Mouse (Mus musculus) MEL (cell line): ENCODE measurements around the gene Proca1. TPM values are rescaled to one million over a fixed set of nuclear protein-coding genes. Genes with fewer than 3 reads are reported as not detected.

Experiments
- DNase-seq: peaks from one replicate; pipeline ENCODE4 v3.0.0; 2011; ENCODE audit warnings: low read depth, low spot score
- H3K27ac ChIP-seq: 2 replicates; pipeline ENCODE4 v1.5.1; 2012; ENCODE audit warnings: low read depth, mild to moderate bottlenecking, control low read depth, low read length, moderate library complexity; ENCODE audit not compliant: control insufficient read depth
- H3K27me3 ChIP-seq, 2 experiments: fragments of 150-350 bp in 1 of 2; sonication (generic) in 1 of 2; 2 replicates each; pipeline ENCODE4 v1.6.1; 2012; ENCODE audit warnings: low read length in 2 of 2, mild to moderate bottlenecking in 2 of 2, improper control_type of control experiment in 1 of 2, moderate library complexity in 1 of 2; ENCODE audit not compliant: insufficient read depth in 2 of 2, control insufficient read depth in 1 of 2
- H3K36me3 ChIP-seq, 2 experiments: 2 replicates each; pipeline ENCODE4 v1.6.1; 2012 to 2014; ENCODE audit warnings: low read length in 2 of 2, improper control_type of control experiment in 1 of 2, inconsistent platforms in 1 of 2, mild to moderate bottlenecking in 1 of 2; ENCODE audit not compliant: insufficient read depth in 2 of 2, control insufficient read depth in 1 of 2
- H3K4me1 ChIP-seq, 2 experiments: fragments of 150-350 bp in 1 of 2; sonication (generic) in 1 of 2; 2 replicates each; pipeline ENCODE4 v1.6.1; 2012; ENCODE audit warnings: low read length in 2 of 2, improper control_type of control experiment in 1 of 2, mild to moderate bottlenecking in 1 of 2; ENCODE audit not compliant: insufficient read depth in 2 of 2, control insufficient read depth in 1 of 2
- H3K4me3 ChIP-seq, 2 experiments: fragments of 150-350 bp in 1 of 2; sonication (generic) in 1 of 2; 2 replicates each; pipeline ENCODE4 v1.5.1; 2012; ENCODE audit warnings: low read depth in 2 of 2, low read length in 2 of 2, mild to moderate bottlenecking in 2 of 2, moderate library complexity in 2 of 2, control low read depth in 1 of 2, improper control_type of control experiment in 1 of 2; ENCODE audit not compliant: control insufficient read depth in 1 of 2, insufficient read depth in 1 of 2
- H3K79me2 ChIP-seq: 2 replicates; pipeline ENCODE4 v1.6.1; 2012; ENCODE audit warnings: mild to moderate bottlenecking, low read length, moderate library complexity; ENCODE audit not compliant: control insufficient read depth, poor library complexity, insufficient read depth
- H3K9ac ChIP-seq: 2 replicates; pipeline ENCODE4 v1.6.1; 2012; ENCODE audit warnings: low read depth, mild to moderate bottlenecking, control low read depth, low read length, moderate library complexity; ENCODE audit not compliant: control insufficient read depth, poor library complexity, severe bottlenecking
- H3K9me3 ChIP-seq: fragments of 150-350 bp; sonication (generic); replicated peaks from 2 replicates; pipeline ENCODE4 v1.6.1; 2012; ENCODE audit warnings: mild to moderate bottlenecking, low read length, improper control_type of control experiment, moderate library complexity; ENCODE audit not compliant: insufficient read depth
- BHLHE40 ChIP-seq: IDR thresholded peaks from 2 replicates; pipeline ENCODE4 v1.6.1; 2012; ENCODE audit warnings: low read depth, mild to moderate bottlenecking, inconsistent platforms, low read length, improper control_type of control experiment, borderline replicate concordance
- CHD1 ChIP-seq: IDR thresholded peaks from 2 replicates; pipeline ENCODE4 v1.6.1; 2012; ENCODE audit warnings: low read depth, mild to moderate bottlenecking, inconsistent platforms, low read length, improper control_type of control experiment
- CHD2 ChIP-seq: IDR thresholded peaks from 2 replicates; pipeline ENCODE4 v1.6.1; 2011; ENCODE audit warnings: low read length, improper control_type of control experiment
- CTCF ChIP-seq, 3 experiments: IDR thresholded peaks in 2 of 3; conservative IDR thresholded peaks in 1 of 3; 2 replicates each; pipeline ENCODE4 v1.5.1; 2011 to 2012; ENCODE audit warnings: low read length in 3 of 3, low read depth in 2 of 3, mild to moderate bottlenecking in 2 of 3, improper control_type of control experiment in 1 of 3, inconsistent platforms in 1 of 3, mixed read lengths in 1 of 3, moderate library complexity in 1 of 3; ENCODE audit not compliant: control insufficient read depth in 1 of 3, insufficient read depth in 1 of 3, poor library complexity in 1 of 3, severe bottlenecking in 1 of 3
- E2F4 ChIP-seq: IDR thresholded peaks from 2 replicates; pipeline ENCODE4 v1.6.1; 2011; ENCODE audit warnings: low read depth, low read length, improper control_type of control experiment, borderline replicate concordance
- ELF1 ChIP-seq: IDR thresholded peaks from 2 replicates; pipeline ENCODE4 v1.6.1; 2014; ENCODE audit warnings: low read depth, mild to moderate bottlenecking, inconsistent platforms, low read length, improper control_type of control experiment, moderate library complexity
- EP300 ChIP-seq, 2 experiments: IDR thresholded peaks; 2 replicates each; pipeline ENCODE4 v1.6.1; 2011; ENCODE audit warnings: improper control_type of control experiment in 2 of 2, low read length in 2 of 2, low read depth in 1 of 2, mild to moderate bottlenecking in 1 of 2
- ETS1 ChIP-seq: IDR thresholded peaks from 2 replicates; pipeline ENCODE4 v1.6.1; 2012; ENCODE audit warnings: low read depth, mild to moderate bottlenecking, inconsistent platforms, low read length, improper control_type of control experiment, moderate library complexity
- HCFC1 ChIP-seq: IDR thresholded peaks from 2 replicates; pipeline ENCODE4 v1.6.1; 2012; ENCODE audit warnings: low read depth, mild to moderate bottlenecking, inconsistent platforms, low read length, improper control_type of control experiment, moderate library complexity
- KAT2A ChIP-seq: conservative IDR thresholded peaks from 2 replicates; pipeline ENCODE4 v1.6.1; 2012; ENCODE audit warnings: low read depth, low read length, improper control_type of control experiment, inconsistent platforms
- MAFK ChIP-seq: IDR thresholded peaks from 2 replicates; pipeline ENCODE4 v1.6.1; 2011; ENCODE audit warnings: low read depth, mild to moderate bottlenecking, low read length, improper control_type of control experiment, borderline replicate concordance
- MAX ChIP-seq: IDR thresholded peaks from 2 replicates; pipeline ENCODE4 v1.6.1; 2011; ENCODE audit warnings: low read length, improper control_type of control experiment
- MAZ ChIP-seq: IDR thresholded peaks from 2 replicates; pipeline ENCODE4 v1.6.1; 2012; ENCODE audit warnings: low read depth, mild to moderate bottlenecking, inconsistent platforms, low read length, improper control_type of control experiment
- MXI1 ChIP-seq: IDR thresholded peaks from 2 replicates; pipeline ENCODE4 v1.6.1; 2011; ENCODE audit warnings: mild to moderate bottlenecking, low read depth, low read length, improper control_type of control experiment
- MYB ChIP-seq: IDR thresholded peaks from 2 replicates; pipeline ENCODE4 v1.6.1; 2011; ENCODE audit warnings: mild to moderate bottlenecking, low read depth, low read length, improper control_type of control experiment
- MYC ChIP-seq: IDR thresholded peaks from 2 replicates; pipeline ENCODE4 v1.6.1; 2011; ENCODE audit warnings: low read depth, mild to moderate bottlenecking, low read length, improper control_type of control experiment, moderate library complexity
- NELFE ChIP-seq: IDR thresholded peaks from 2 replicates; pipeline ENCODE4 v1.6.1; 2011; ENCODE audit warnings: low read depth, low read length, improper control_type of control experiment
- NRF1 ChIP-seq: IDR thresholded peaks from 2 replicates; pipeline ENCODE4 v1.6.1; 2014; ENCODE audit warnings: low read depth, mild to moderate bottlenecking, inconsistent platforms, low read length, improper control_type of control experiment, moderate library complexity; ENCODE audit not compliant: poor library complexity, insufficient read depth, severe bottlenecking
- RAD21 ChIP-seq: IDR thresholded peaks from 2 replicates; pipeline ENCODE4 v1.6.1; 2011; ENCODE audit warnings: mild to moderate bottlenecking, low read depth, low read length, improper control_type of control experiment
- RCOR1 ChIP-seq: IDR thresholded peaks from 2 replicates; pipeline ENCODE4 v1.6.1; 2012; ENCODE audit warnings: low read depth, mild to moderate bottlenecking, inconsistent platforms, low read length, improper control_type of control experiment
- SIN3A ChIP-seq: IDR thresholded peaks from 2 replicates; pipeline ENCODE4 v1.6.1; 2012; ENCODE audit warnings: low read length, improper control_type of control experiment, inconsistent platforms
- SMC3 ChIP-seq: IDR thresholded peaks from 2 replicates; pipeline ENCODE4 v1.6.1; 2011; ENCODE audit warnings: low read depth, low read length, improper control_type of control experiment
- TBP ChIP-seq: IDR thresholded peaks from 2 replicates; pipeline ENCODE4 v1.8.0; 2011; ENCODE audit warnings: low read depth, low read length, improper control_type of control experiment
- USF1 ChIP-seq: IDR thresholded peaks from 2 replicates; pipeline ENCODE4 v1.6.1; 2014; ENCODE audit warnings: low read depth, mild to moderate bottlenecking, inconsistent platforms, low read length, improper control_type of control experiment, moderate library complexity
- ZC3H11A ChIP-seq: IDR thresholded peaks from 2 replicates; pipeline ENCODE4 v1.6.1; 2012; ENCODE audit warnings: low read depth, mild to moderate bottlenecking, inconsistent platforms, low read length, improper control_type of control experiment
- ZMIZ1 ChIP-seq: IDR thresholded peaks from 2 replicates; pipeline ENCODE4 v1.6.1; 2012; ENCODE audit warnings: low read depth, mild to moderate bottlenecking, inconsistent platforms, low read length, improper control_type of control experiment, moderate library complexity
- ZNF384 ChIP-seq: IDR thresholded peaks from 2 replicates; pipeline ENCODE4 v1.6.1; 2012; ENCODE audit warnings: low read depth, mild to moderate bottlenecking, inconsistent platforms, low read length, improper control_type of control experiment
- polyA plus RNA-seq, 2 experiments: library from polyadenylated mRNA; stranded (reverse) in 1 of 2; unstranded in 1 of 2; fragments of >175 nt in 1 of 2; fragments of >200 nt in 1 of 2; gene quantifications; 2 replicates each; pipeline versions ENCODE4 v1.2.1 to v1.2.4; 2012; ENCODE audit warnings: low replicate concordance in 2 of 2, low read depth in 1 of 2; ENCODE audit not compliant: insufficient read length in 2 of 2, insufficient read depth in 1 of 2, missing spikeins in 1 of 2
- total RNA-seq: library from RNA; depleted of rRNA; stranded (reverse); fragments of 300-350 nt; gene quantifications from 2 replicates; pipeline ENCODE4 v1.2.3, GENCODE M21; 2012

Proca1 gene
- total and polyA plus RNA-seq, 3 experiments = 0.15 to 0.54 TPM; not detected in 1

DNA sequence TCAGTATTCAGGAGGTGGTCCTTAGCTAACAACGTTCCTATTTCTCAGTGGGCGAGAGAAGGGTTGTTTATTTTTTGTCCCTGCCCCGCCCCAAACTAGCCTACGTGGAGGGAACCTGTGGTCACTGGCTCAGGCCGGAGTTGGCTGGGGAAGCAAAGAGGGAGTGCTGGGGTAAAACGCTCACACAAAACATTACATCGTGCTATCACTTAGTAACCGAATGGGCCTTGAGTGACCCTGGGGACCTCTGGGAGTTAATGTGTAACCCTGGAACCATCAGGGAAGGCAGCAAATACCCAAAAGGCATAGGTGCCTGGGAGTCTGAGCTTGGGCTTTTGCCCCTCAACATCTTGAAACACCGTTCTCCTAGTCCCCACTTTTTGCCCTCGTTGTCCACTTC is 15.8 kb upstream of the Proca1 start:
- H3K36me3 ChIP-seq = peaks cover 10 to 32% of the 10 kb centered on the region in 2 experiments
- peak; percentile 82 for DNase-seq
- peaks cover 4 to 19% of the 10 kb centered on the region in 2 experiments; a peak in 2 of 4 replicates for H3K4me1 ChIP-seq
- no peak for TF ChIP-seq USF1
- 0 out of 2 replicates have a peak, but pooled peaks have one; percentile 13 for TF ChIP-seq ZNF384
- TF ChIP-seq E2F4 = no peak
- TF ChIP-seq ZMIZ1 = no peak
- TF ChIP-seq MAFK = no peak
- peak; percentile 68; the same call in 1 of the 2 replicates for TF ChIP-seq MAX
- no peak for TF ChIP-seq TBP
- TF ChIP-seq MXI1 = peak; percentile 35; the same call in 1 of the 2 replicates
- no peak for TF ChIP-seq MYB
- no peak for TF ChIP-seq ELF1
- TF ChIP-seq NELFE = no peak
- TF ChIP-seq, all 39 proteins: peak for 3
- Histone ChIP-seq H3K79me2 (peaks cover 22% of the 10 kb centered on the region), H3K4me3 (peak overlapping the region; percentile 60 to 67), H3K9me3 (no peaks in the 10 kb centered on the region), H3K27me3 (no peaks in the 10 kb centered on the region), H3K27ac (peak overlapping the region; percentile 83), H3K9ac (peak overlapping the region; percentile 92)

DNA sequence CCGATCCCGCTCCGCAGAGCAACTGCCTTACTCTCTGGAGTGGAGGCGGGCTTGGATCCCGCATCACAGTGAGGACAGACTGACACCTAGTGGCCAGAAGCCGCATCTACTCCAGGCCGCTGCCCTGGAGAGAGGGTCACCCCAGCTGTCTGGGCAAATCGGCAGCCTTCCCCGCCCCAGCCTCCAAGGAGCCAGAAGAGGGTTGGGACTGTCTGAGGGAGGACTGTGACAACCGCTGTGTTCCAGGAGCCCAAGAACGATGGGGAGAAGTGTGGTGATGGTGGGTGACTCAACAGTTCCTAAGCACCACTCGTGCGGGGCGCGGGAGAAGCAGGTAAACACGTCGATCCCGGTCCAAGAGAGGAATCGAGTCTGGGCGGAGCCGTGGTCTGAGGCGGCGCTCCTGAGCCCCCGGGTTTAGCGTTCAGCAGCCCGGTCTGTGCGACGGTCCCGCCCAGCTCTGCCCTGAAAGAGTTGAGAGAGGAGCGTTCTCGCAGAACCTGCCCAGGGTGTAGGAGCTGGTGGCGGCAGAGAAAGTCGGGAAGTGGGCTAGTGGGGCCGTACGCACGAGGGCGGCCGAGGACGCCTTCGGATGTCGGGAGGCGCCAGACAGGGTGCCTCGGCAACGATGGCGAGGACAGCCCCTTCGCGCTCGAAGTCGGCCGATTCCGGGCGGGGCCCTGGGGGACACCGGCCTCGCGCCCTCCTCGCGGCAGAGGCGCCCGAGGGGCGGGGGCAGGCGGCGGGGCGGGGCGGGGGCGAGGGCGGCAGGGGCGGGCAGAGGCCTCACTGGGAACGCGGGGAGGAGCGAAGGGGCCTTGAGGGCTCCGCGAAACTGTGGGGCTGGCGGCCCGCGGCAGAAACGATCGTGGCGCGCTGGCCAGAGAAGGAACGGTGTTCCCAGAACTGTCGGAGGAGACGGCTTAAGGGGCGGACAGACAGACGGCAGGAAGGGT is 15.0 kb upstream of the Proca1 start:
- Histone ChIP-seq H3K27me3 (no peaks in the 10 kb centered on the region), H3K36me3 (peaks cover 12 to 32% of the 10 kb centered on the region in 2 experiments), H3K4me1 (peaks cover 4 to 19% of the 10 kb centered on the region in 2 experiments; a peak in 2 of 4 replicates)
- TF ChIP-seq CTCF (IDR thresholded peaks at IDR 0.05 in 2 of 3, conservative IDR thresholded peaks at IDR 0.05 in 1 of 3; ENCODE audit: control insufficient read depth in 1 of 3, insufficient read depth in 1 of 3, low read depth in 2 of 3, low read length in 3 of 3, poor library complexity in 1 of 3, severe bottlenecking in 1 of 3) (peak; percentile 94 to 99 (median 99)), HCFC1 (no peak), MAX (0 out of 2 replicates have a peak, but pooled peaks have one; percentile 8), SIN3A (peak; percentile 89), BHLHE40 (no peak), EP300 (IDR thresholded peaks at IDR 0.05; ENCODE audit: low read depth in 1 of 2, low read length in 2 of 2) (no peak; a peak in 1 of 4 replicates), MYC (peak; percentile 26; the same call in 1 of the 2 replicates), ELF1 (peak; percentile 23), NELFE (peak; percentile 81), E2F4 (no peak), ETS1 (peak; percentile 6), SMC3 (peak; percentile 83), NRF1 (0 out of 2 replicates have a peak, but pooled peaks have one; percentile 22), ZMIZ1 (peak; percentile 81), RAD21 (peak; percentile 97), CHD2 (no peak), MYB (no peak), MAZ (peak; percentile 64; the same call in 1 of the 2 replicates), RCOR1 (no peak; the same call in 1 of the 2 replicates), TBP (peak; percentile 10; the same call in 1 of the 2 replicates), ZC3H11A (peak; percentile 78), MXI1 (peak; percentile 74), KAT2A (no peak), USF1 (0 out of 2 replicates have a peak, but pooled peaks have one; percentile 3), CHD1 (peak; percentile 29; the same call in 1 of the 2 replicates)

More for the DNA sequence above, 15.0 kb upstream of the Proca1 start:
- Histone ChIP-seq H3K27ac (peak overlapping the region; percentile 96), H3K79me2 (peaks cover 29% of the 10 kb centered on the region), H3K4me3 (peak overlapping the region; percentile 67 to 81), H3K9ac (peak overlapping the region; percentile 92), H3K9me3 (no peaks in the 10 kb centered on the region)
- DNase-seq = peak; percentile 98
